Mouse (Mus musculus) layer of hippocampus, adult 2 months (tissue): Measurements from ENCODE around the gene Ube2e3. TPM values are rescaled to one million over a fixed set of nuclear protein-coding genes. Genes with fewer than 3 reads are reported as not detected.

Experiments
- DNase-seq, 2 experiments: peaks; one replicate each; pipeline ENCODE4 v3.0.0; 2022; ENCODE audit warnings: low spot score in 2 of 2
- H3K27ac ChIP-seq: fragments of 200-600 bp; 2 replicates; pipeline ENCODE4 v1.8.1; 2022
- H3K4me3 ChIP-seq: fragments of 200-600 bp; 2 replicates; pipeline ENCODE4 v1.8.1; 2022; ENCODE audit warnings: mild to moderate bottlenecking
- CTCF ChIP-seq: fragments of 200-600 bp; conservative IDR thresholded peaks from 2 replicates; pipeline ENCODE4 v1.8.1; 2022; ENCODE audit warnings: antibody characterized with exemption, mild to moderate bottlenecking, moderate library complexity
- total RNA-seq, 2 experiments: library from RNA; stranded (reverse); gene quantifications; 2 replicates each; pipeline ENCODE4 v1.2.3; 2021

Gene Ube2e3
- total RNA-seq, 2 experiments from 2014 or later = 104 to 106 TPM

GRCm38 (mm10) chr2:78911516-78911915, 43.6 kb downstream of the Ube2e3 start:
- H3K4me3 ChIP-seq = no peak overlapping the region
- H3K27ac ChIP-seq = no peak overlapping the region
- no peak for TF ChIP-seq CTCF
- no peak for DNase-seq

DNA sequence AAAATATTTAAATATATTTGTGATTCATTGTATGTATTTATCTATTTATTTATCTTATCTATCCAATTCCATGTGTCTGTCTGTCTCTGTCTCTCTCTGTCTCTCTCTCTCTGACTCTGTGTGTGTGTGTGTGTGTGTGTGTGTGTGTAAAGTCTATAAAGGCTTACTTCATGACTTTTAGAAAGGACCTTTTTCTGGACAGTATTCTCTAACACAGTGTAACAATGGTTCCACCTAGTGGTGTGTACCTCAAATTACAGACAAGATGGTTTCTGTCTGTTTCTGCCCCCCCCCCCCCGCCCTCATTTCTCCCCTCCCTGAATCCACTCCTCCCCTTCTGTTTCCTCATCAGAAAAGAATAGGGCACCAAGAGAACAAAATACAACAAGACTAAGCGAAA, 46.9 kb downstream of the Ube2e3 start:
- peak; percentile 70 for TF ChIP-seq CTCF
- no peak overlapping the region for H3K27ac ChIP-seq
- DNase-seq = no peak
- no peak overlapping the region for H3K4me3 ChIP-seq

GRCm38 (mm10) chr2:78922980-78923674, 55.2 kb downstream of the Ube2e3 start:
- Histone ChIP-seq H3K27ac (no peak overlapping the region), H3K4me3 (no peak overlapping the region)
- no peak for TF ChIP-seq CTCF
- DNase-seq = no peak

DNA sequence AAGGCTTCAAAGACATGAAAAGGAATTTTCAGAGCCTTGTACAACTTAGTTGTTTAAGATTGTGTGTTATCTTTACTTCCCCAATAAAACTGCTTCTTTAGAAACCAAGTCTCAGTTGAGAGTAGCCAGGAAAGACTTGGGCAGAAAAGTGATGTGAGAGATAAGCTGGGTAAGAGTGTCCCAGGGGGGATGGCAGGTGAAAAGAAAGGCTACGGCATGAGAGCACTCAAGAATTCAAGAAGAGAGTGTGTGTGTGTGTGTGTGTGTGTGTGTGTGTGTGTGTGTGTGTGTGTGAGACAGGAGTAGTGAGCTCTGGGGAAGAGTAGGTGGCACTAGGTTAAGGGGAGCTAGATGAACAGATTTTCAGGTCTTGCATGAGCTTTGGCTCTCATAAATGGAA, 57.9 kb downstream of the Ube2e3 start:
- H3K4me3 ChIP-seq = no peak overlapping the region
- no peak for DNase-seq
- TF ChIP-seq CTCF = no peak
- no peak overlapping the region for H3K27ac ChIP-seq

DNA sequence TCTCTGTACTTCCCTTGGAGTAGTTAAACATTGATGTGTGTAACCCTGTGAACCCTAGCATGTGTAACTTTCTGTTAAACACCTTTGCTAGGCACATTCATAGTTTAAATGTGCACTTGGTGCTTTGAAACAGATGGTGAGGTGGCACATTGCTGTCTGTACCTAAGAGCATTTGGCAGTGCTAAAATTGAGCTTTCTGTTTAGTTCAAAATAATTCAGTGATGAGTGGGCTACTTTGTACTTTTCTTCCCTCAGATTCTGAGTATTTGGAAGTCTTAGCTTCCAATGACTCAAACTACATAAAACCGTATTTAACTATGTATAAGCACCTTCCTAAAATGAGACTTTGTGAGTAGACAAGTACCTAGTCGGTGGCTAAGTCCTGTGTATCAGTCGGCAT, 59.7 kb downstream of the Ube2e3 start:
- no peak for TF ChIP-seq CTCF
- H3K27ac ChIP-seq = peak overlapping the region; percentile 64
- peak in 1 of 2 experiments; percentile 33 for DNase-seq

DNA sequence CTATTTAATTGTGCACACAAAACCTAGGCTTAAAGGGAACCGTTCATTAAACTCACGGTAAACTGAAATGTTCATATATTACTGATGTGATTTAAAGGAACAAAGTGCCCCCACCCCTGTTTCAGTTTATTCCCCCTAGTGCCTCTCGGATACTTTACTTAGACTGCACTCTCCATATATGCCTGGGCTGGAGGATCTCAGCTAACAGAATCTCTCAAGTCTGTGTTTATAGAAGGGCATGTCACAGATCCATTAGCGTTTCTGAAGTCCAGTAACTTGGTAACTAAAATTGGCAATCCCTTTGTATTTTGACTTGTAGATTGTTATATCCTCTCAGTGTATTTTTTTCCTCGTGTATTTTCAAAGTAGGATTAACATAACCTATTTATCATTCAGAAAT, 60.2 kb downstream of the Ube2e3 start:
- no peak for DNase-seq
- H3K4me3 ChIP-seq = no peak overlapping the region
- H3K27ac ChIP-seq = peak overlapping the region; percentile 28; the same call in 1 of the 2 replicates
- TF ChIP-seq CTCF = no peak

More for the DNA sequence above, 59.7 kb downstream of the Ube2e3 start:
- H3K4me3 ChIP-seq = no peak overlapping the region

DNA sequence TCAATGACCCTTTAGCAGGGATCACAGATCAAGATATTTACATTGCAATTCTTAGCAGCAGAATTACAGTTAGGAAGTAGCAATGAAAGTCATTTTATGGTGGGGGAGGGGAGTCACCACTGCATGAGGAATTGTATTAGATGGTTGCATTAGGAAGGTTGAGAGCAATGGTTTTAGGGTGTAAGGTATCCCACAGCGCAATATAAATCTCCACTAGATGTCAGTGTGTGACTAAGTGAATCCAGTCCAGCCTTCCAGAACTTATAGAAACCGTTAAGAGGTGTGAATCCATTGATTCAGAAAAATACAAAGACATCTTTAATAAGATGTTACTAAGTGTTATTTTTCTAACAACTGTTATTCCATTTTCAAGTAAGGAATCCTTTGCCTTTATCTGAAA, 63.4 kb downstream of the Ube2e3 start:
- TF ChIP-seq CTCF = peak; percentile 74
- no peak for DNase-seq
- Histone ChIP-seq H3K4me3 (no peak overlapping the region), H3K27ac (no peak overlapping the region)

DNA sequence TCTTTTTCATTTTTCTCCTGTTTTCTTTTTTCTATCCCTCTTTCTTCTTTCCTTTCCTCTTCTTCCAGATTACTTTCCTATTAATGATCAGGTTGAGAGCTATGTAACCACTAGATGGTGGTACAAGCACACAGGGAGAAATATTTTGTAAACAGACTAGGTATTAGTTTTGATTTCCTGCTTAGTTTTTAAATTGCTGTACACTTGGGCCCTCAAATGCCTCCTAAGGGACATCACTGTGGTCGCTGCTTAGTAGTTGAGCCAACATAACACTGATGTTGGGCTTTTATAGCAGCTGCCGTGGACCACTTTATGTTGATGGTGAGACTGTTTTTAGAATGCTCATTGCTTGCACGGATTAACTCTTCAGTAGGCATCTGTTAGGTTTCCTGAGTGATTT, 91.5 kb downstream of the Ube2e3 start:
- peak; percentile 99 for TF ChIP-seq CTCF
- peak; percentile 27 to 28 for DNase-seq
- Histone ChIP-seq H3K4me3 (peak overlapping the region; percentile 12), H3K27ac (peak overlapping the region; percentile 46; the same call in 1 of the 2 replicates)

DNA sequence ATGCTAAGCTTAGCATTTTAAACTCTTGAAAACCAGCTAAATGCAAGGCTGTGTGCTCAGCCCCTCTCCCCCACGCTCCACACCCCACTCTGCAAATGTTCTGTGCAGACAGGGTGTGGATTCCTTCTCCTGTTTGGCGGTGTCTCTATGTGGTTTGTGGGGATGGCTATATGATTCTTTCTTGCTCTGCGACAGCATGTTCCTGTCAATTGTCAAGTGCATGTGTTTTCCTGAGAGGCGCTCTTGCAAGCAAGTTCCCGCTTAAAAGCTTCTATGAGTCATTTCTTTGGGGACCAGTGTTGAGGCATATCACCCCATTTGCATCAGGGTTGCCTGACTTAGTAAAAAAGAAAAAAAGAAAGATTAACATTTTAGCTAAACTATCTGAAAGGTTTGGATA, 92.4 kb downstream of the Ube2e3 start:
- no peak for DNase-seq
- no peak for TF ChIP-seq CTCF
- no peak overlapping the region for H3K4me3 ChIP-seq
- peak overlapping the region; percentile 46; the same call in 1 of the 2 replicates for H3K27ac ChIP-seq

GRCm38 (mm10) chr2:78961023-78961422, 93.1 kb downstream of the Ube2e3 start:
- no peak for TF ChIP-seq CTCF
- peak overlapping the region; percentile 46; the same call in 1 of the 2 replicates for H3K27ac ChIP-seq
- peak overlapping the region; percentile 7; the same call in 1 of the 2 replicates for H3K4me3 ChIP-seq
- DNase-seq = no peak

- DNase-seq = no peak
- no peak for TF ChIP-seq CTCF
- Histone ChIP-seq H3K27ac (peak overlapping the region; percentile 43; the same call in 1 of the 2 replicates), H3K4me3 (no peak overlapping the region)
These were observed 93.7 kb downstream of the Ube2e3 start for GRCm38 (mm10) chr2:78961580-78961979.

GRCm38 (mm10) chr2:78964995-78965394, 97.1 kb downstream of the Ube2e3 start:
- TF ChIP-seq CTCF = no peak
- Histone ChIP-seq H3K27ac (no peak overlapping the region), H3K4me3 (no peak overlapping the region)
- DNase-seq = no peak

DNA sequence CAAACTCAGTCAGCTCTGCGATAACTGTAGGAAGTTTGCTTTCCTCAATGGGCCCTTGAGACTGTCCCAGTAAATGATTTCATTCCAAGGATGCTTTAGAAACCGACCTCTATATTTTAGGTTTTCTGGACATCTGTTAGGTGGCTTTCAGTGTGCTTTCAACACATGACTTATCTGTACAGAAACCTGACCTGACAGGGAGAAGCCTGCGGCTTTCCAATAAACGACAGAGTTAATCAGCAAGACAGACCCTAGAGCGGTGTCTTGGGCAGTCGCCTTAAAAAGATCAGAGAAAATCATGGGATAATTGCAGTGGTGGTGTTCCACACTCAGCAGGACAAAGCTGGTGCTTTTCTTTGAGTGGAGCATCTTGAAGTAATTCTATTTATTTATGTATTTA, 97.5 kb downstream of the Ube2e3 start:
- Histone ChIP-seq H3K4me3 (no peak overlapping the region), H3K27ac (no peak overlapping the region)
- TF ChIP-seq CTCF = no peak
- no peak for DNase-seq

- no peak for TF ChIP-seq CTCF
- Histone ChIP-seq H3K27ac (no peak overlapping the region), H3K4me3 (no peak overlapping the region)
- no peak for DNase-seq
These were observed 102.2 kb downstream of the Ube2e3 start for GRCm38 (mm10) chr2:78970088-78970487.
